Mouse (Mus musculus) kidney, adult 2 months (tissue): ENCODE results near the gene Ugt1a5.

ENCODE experiments used
- CTCF ChIP-seq: fragments of 200-500 bp; conservative IDR thresholded peaks from 2 replicates; pipeline ENCODE4 v1.5.1; 2011; ENCODE audit warnings: low read depth, mild to moderate bottlenecking, control low read depth, low read length, moderate library complexity, mixed read lengths; ENCODE audit not compliant: insufficient read depth, insufficient read length
- POLR2A ChIP-seq: fragments of 200-500 bp; IDR thresholded peaks from one replicate; pipeline ENCODE4 v1.6.1; 2011; ENCODE audit warnings: low read depth, low read length, control low read depth

- TF ChIP-seq CTCF = no peak
- TF ChIP-seq POLR2A = no peak
Measured at GRCm38 (mm10) chr1:88226670-88227379, 61.0 kb downstream of the Ugt1a5 start, which contains the start of gene Mroh2a.
